Comparison of ENCODE assay signal across 17 mouse cellular contexts in genomic region chr10:18020443-18020842, GRCm38 (mm10). TPM values are rescaled to one million over a fixed set of nuclear protein-coding genes. Genes with fewer than 3 reads are reported as not detected.
DNase-seq lines count a peak whose midpoint lies in the region; ATAC-seq and TF ChIP-seq lines count a peak whose summit lies in the region.
"Had no signal": no experiment of that assay in that cellular context is flagged by ENCODE, and none has a peak within 500 bp of the region (broad histone marks: within the 10 kb centered on the region; RNA-seq: fewer than 3 reads in every experiment).

No protein-coding gene starts in this region.

- WGBS in heart, embryonic 12.5 days: 85% methylated on average over 7 of the region's 7 CpGs
- 77% methylated on average over 7 of the region's 7 CpGs for WGBS in heart, embryonic 11.5 days (ENCODE audit: insufficient replicate concordance)
- 89% methylated on average over 7 of the region's 7 CpGs for WGBS in neural tube, embryonic 11.5 days
- WGBS in forebrain, embryonic 16.5 days: 56% methylated on average over 7 of the region's 7 CpGs
- WGBS in lung, adult 2 months: 88% methylated on average over 7 of the region's 7 CpGs

- H3K4me3 ChIP-seq in heart, embryonic 12.5 days: no peak overlapping the region
- H3K4me3 ChIP-seq in heart, embryonic 11.5 days (ENCODE audit: low read depth, low read length): no peak overlapping the region
- H3K4me3 ChIP-seq in neural tube, embryonic 11.5 days (ENCODE audit: low read depth, low read length): no peak overlapping the region
- 0 out of 2 replicates have a peak overlapping the region, but pooled peaks have one; percentile 15 for H3K4me3 ChIP-seq in forebrain, embryonic 16.5 days (replicated peaks; ENCODE audit: low read length)
- H3K4me3 ChIP-seq in lung, adult 2 months (replicated peaks; ENCODE audit: extremely low read depth, low read depth, low read length): no peak overlapping the region
- H3K4me3 ChIP-seq: erythroblast, embryonic 14.5 days; liver, embryonic 12.5 days had no signal

- no peak for TF ChIP-seq CTCF in lung, adult 2 months (IDR thresholded peaks at IDR 0.05; ENCODE audit: insufficient read depth, low read length)

- H3K36me3 ChIP-seq in heart, embryonic 12.5 days: peaks cover 31% of the 10 kb centered on the region
- H3K36me3 ChIP-seq in heart, embryonic 11.5 days (ENCODE audit: control insufficient read depth, insufficient read depth, low read length): peaks cover 14% of the 10 kb centered on the region
- no peaks in the 10 kb centered on the region for H3K36me3 ChIP-seq in neural tube, embryonic 11.5 days (ENCODE audit: control insufficient read depth, insufficient read depth, low read length)
- H3K36me3 ChIP-seq in forebrain, embryonic 16.5 days (ENCODE audit: control insufficient read depth, insufficient read depth): peaks cover 17% of the 10 kb centered on the region

- H3K9me3 ChIP-seq in heart, embryonic 12.5 days (replicated peaks): no peaks in the 10 kb centered on the region
- H3K9me3 ChIP-seq in heart, embryonic 11.5 days (replicated peaks; ENCODE audit: control insufficient read depth, low read length): no peaks in the 10 kb centered on the region
- no peaks in the 10 kb centered on the region for H3K9me3 ChIP-seq in neural tube, embryonic 11.5 days (ENCODE audit: control insufficient read depth, low read length)
- no peaks in the 10 kb centered on the region for H3K9me3 ChIP-seq in forebrain, embryonic 16.5 days (ENCODE audit: control insufficient read depth, low read length)
- H3K9me3 ChIP-seq: limb, embryonic 10.5 days; liver, embryonic 12.5 days had no signal

- TF ChIP-seq POLR2A in lung, adult 2 months (IDR thresholded peaks at IDR 0.05; ENCODE audit: borderline replicate concordance, extremely low read depth, low read depth, low read length): no peak

- no peak overlapping the region for H3K27ac ChIP-seq in heart, embryonic 12.5 days (ENCODE audit: poor library complexity, severe bottlenecking)
- H3K27ac ChIP-seq in heart, embryonic 11.5 days (ENCODE audit: low read depth, low read length): no peak overlapping the region
- H3K27ac ChIP-seq in neural tube, embryonic 11.5 days (ENCODE audit: low read depth, low read length): 0 out of 2 replicates have a peak overlapping the region, but pooled peaks have one; percentile 23
- H3K27ac ChIP-seq in forebrain, embryonic 16.5 days (ENCODE audit: low read length): peak overlapping the region; percentile 82
- H3K27ac ChIP-seq: limb, embryonic 10.5 days; liver, embryonic 12.5 days had no signal

- DNase-seq in neural tube, embryonic 11.5 days (ENCODE audit: low spot score): peak; percentile 16
- no peak for DNase-seq in neural tube, embryonic 10.5 days (ENCODE audit: extremely low spot score, low spot score)
- DNase-seq in lung, adult 2 months: no peak
- DNase-seq in c-Kit-positive CD71-positive TER-119-positive erythroid progenitor cells, embryonic 14.5 days (ENCODE audit: low spot score): no peak
- DNase-seq: adrenal gland, adult 8-10 months; cerebellum, adult 9-10 months; embryo, embryonic 11 days; heart, adult 18-20 months; kidney, adult 8-10 months; kidney, postnatal 36 days; lung, postnatal 14 days had no signal

- peaks cover 13% of the 10 kb centered on the region for H3K4me1 ChIP-seq in heart, embryonic 12.5 days (replicated peaks)
- H3K4me1 ChIP-seq in heart, embryonic 11.5 days (ENCODE audit: control insufficient read depth, insufficient read depth, low read length): peaks cover 7% of the 10 kb centered on the region; the same call in 1 of the 2 replicates
- H3K4me1 ChIP-seq in neural tube, embryonic 11.5 days (ENCODE audit: control insufficient read depth, insufficient read depth, low read length): peaks cover 2% of the 10 kb centered on the region; the same call in 1 of the 2 replicates
- H3K4me1 ChIP-seq in forebrain, embryonic 16.5 days (replicated peaks; ENCODE audit: control insufficient read depth, insufficient read depth, low read length): peaks cover 12% of the 10 kb centered on the region
- H3K4me1 ChIP-seq in lung, adult 2 months (ENCODE audit: control insufficient read depth, insufficient read depth, low read length): peaks cover 2% of the 10 kb centered on the region; the same call in 1 of the 2 replicates

- no peak overlapping the region for H3K4me2 ChIP-seq in heart, embryonic 12.5 days
- H3K4me2 ChIP-seq in heart, embryonic 11.5 days: no peak overlapping the region
- no peak overlapping the region for H3K4me2 ChIP-seq in neural tube, embryonic 11.5 days (ENCODE audit: low read depth)
- H3K4me2 ChIP-seq in forebrain, embryonic 16.5 days (ENCODE audit: low read length): peak overlapping the region; percentile 42

- no peaks in the 10 kb centered on the region for H3K27me3 ChIP-seq in heart, embryonic 12.5 days (replicated peaks)
- H3K27me3 ChIP-seq in heart, embryonic 11.5 days (ENCODE audit: control insufficient read depth, insufficient read depth, low read length): no peaks in the 10 kb centered on the region
- H3K27me3 ChIP-seq in neural tube, embryonic 11.5 days (ENCODE audit: control insufficient read depth, insufficient read depth, low read length): no peaks in the 10 kb centered on the region
- H3K27me3 ChIP-seq in forebrain, embryonic 16.5 days (replicated peaks; ENCODE audit: control insufficient read depth, insufficient read depth, low read length): no peaks in the 10 kb centered on the region
- H3K27me3 ChIP-seq: liver, embryonic 12.5 days had no signal

- ATAC-seq in heart, embryonic 12.5 days (ENCODE audit: insufficient number of reproducible peaks, low FRiP score): no peak
- no peak for ATAC-seq in heart, embryonic 11.5 days (replicated peaks; ENCODE audit: insufficient number of reproducible peaks, low FRiP score, low TSS enrichment)
- ATAC-seq in neural tube, embryonic 11.5 days (ENCODE audit: insufficient read depth, low FRiP score, low TSS enrichment): no peak
- ATAC-seq in forebrain, embryonic 16.5 days: peak; percentile 63
- ATAC-seq: liver, embryonic 12.5 days had no signal

- H3K9ac ChIP-seq in heart, embryonic 12.5 days: 0 out of 2 replicates have a peak overlapping the region, but pooled peaks have one; percentile 28
- H3K9ac ChIP-seq in heart, embryonic 11.5 days (ENCODE audit: low read depth, low read length): no peak overlapping the region
- no peak overlapping the region for H3K9ac ChIP-seq in neural tube, embryonic 11.5 days (ENCODE audit: low read length)
- H3K9ac ChIP-seq in forebrain, embryonic 16.5 days (replicated peaks; ENCODE audit: low read depth, low read length): no peak overlapping the region
- H3K9ac ChIP-seq: liver, embryonic 12.5 days had no signal

RNA-seq across cellular contexts. Expression of gene Abracl, which starts 2.6 kb away (rescaled TPM):
- polyA plus RNA-seq in heart, embryonic 12.5 days (2016; fragmentation: Nextera tagmentation; extraction: Ambion mirVana): 205 and 207 TPM in 2 replicates
- 210 and 221 TPM in 2 replicates for polyA plus RNA-seq in heart, embryonic 11.5 days (2014; fragmentation: Nextera tagmentation; extraction: Ambion mirVana)
- 179 and 181 TPM in 2 replicates for polyA plus RNA-seq in neural tube, embryonic 11.5 days (2014; fragmentation: Nextera tagmentation; extraction: Ambion mirVana)
- 193 and 229 TPM in 2 replicates for polyA plus RNA-seq in forebrain, embryonic 16.5 days (2015; fragmentation: Nextera tagmentation; extraction: Ambion mirVana)
- 5.9 and 8.4 TPM in 2 replicates for polyA plus RNA-seq in lung, adult 2 months (2012; rRNA removed)

RNA-seq across cellular contexts. Expression of gene Reps1, which starts 35.2 kb away (rescaled TPM):
- 20.0 and 20.9 TPM in 2 replicates for polyA plus RNA-seq in heart, embryonic 12.5 days (2016; fragmentation: Nextera tagmentation; extraction: Ambion mirVana)
- 20.3 and 20.8 TPM in 2 replicates for polyA plus RNA-seq in heart, embryonic 11.5 days (2014; fragmentation: Nextera tagmentation; extraction: Ambion mirVana)
- polyA plus RNA-seq in neural tube, embryonic 11.5 days (2014; fragmentation: Nextera tagmentation; extraction: Ambion mirVana): 40.3 and 41.3 TPM in 2 replicates
- polyA plus RNA-seq in forebrain, embryonic 16.5 days (2015; fragmentation: Nextera tagmentation; extraction: Ambion mirVana): 12.1 and 15.4 TPM in 2 replicates
- 42.2 and 49.6 TPM in 2 replicates for polyA plus RNA-seq in lung, adult 2 months (2012; rRNA removed)

Comparison
In these comparisons a context has a peak if more than half of its experiments do, and no peak if none do; other contexts are left out.
1. H3K27ac ChIP-seq: peak in neural tube, embryonic 11.5 days (single experiment) and forebrain, embryonic 16.5 days (single experiment); none in heart, embryonic 12.5 days (single experiment) and heart, embryonic 11.5 days (single experiment).
2. RNA of gene Abracl, which starts 2.6 kb away (polyA plus RNA-seq): 210 to 221 TPM in heart, embryonic 11.5 days, 205 to 207 TPM in heart, embryonic 12.5 days, 193 to 229 TPM in forebrain, embryonic 16.5 days and 179 to 181 TPM in neural tube, embryonic 11.5 days; 5.9 to 8.4 TPM in lung, adult 2 months; every median in the first group is over 10 times any median in the second.